Mouse (Mus musculus): ENCODE results near the gene Spns3.
"Not testable (repeated sequence)": the region's sequence is repeated elsewhere in the genome, so short reads cannot be mapped to it uniquely, and the experiment has no call there.

Spns3 gene

GRCm38 (mm10) chr11:72556953-72557352 is 6.6 kb upstream of the Spns3 start:
- DNase-seq = no peak

GRCm38 (mm10) chr11:72556470-72556869 is 6.2 kb upstream of the Spns3 start:
- DNase-seq = no peak

GRCm38 (mm10) chr11:72551531-72552105 is 1.3 kb upstream of the Spns3 start:
- no peak for DNase-seq

DNA sequence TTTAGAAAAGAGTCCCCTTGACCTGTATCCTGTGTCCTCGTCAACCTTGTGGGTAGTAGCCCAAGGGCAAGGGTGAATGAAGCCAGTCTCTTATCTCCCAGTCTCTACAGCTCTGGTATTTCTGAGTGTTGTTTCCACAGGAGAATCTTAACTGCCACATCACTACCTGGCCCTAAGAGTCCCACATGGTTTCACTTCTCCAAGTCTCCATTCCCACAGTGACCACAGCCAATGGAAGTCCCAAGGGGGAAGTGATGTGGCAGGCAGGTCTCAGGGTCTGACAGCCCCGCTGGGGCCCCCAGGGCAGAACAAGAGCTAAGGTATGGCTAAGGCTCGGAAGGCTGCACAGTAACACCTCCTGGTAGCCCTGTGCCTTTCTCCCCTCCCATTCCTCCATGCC is 3.1 kb downstream of the Spns3 start:
- DNase-seq = no peak

DNA sequence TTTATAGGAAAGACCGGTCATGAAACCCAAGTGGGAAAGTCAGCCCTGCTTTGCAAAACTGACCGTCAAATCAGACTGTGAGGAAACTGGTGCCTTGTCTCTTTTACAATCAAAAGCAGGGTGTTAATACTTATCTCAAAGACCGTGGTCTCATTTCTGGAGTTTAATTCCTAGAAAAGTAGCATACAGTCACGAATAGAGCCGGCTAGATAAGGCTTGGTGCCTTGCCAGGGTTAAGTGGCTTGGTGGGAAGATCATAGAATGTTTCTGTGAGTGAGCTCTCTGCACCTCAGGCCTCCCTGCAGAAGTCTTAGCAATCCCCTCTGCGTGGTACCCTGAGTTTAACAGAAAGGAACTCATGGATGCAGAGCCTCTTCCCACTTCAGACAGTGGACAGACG is 5.6 kb downstream of the Spns3 start:
- DNase-seq = no peak

DNA sequence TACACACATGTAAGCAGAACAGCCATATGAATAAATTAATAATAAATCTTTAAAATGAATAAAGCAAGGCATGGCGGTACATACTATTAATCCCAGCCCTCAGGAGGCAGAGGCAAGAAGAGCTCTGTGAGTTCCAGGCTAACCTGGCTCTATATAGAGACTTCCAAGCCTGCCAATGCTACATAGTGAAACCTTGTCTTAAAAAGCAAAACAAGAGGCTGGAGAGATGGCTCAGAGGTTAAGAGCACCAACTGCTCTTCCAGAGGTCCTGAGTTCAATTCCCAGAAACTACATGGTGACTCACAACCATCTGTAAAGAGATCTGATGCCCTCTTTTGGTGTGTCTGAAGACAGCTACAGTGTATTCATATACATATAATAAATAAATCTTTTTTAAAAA is 6.6 kb downstream of the Spns3 start:
- not testable (repeated sequence) for DNase-seq

DNA sequence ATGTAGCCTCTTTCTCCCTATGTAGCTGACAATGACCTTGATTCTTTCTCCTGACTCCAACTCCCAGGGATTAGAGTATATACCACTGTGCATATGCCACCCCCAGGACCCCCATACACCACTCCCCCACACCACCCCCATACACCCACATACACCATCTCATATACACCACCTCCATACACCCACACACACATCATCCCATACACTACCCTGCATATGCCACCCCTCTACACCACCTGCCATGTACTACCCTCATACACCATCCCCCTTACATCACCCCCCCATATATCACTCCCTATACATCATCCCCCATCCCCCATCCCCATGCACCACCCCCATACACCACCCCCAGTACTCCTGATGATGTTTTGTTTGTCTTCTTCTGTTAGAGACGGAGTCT is 7.7 kb downstream of the Spns3 start:
- no peak for DNase-seq

DNA sequence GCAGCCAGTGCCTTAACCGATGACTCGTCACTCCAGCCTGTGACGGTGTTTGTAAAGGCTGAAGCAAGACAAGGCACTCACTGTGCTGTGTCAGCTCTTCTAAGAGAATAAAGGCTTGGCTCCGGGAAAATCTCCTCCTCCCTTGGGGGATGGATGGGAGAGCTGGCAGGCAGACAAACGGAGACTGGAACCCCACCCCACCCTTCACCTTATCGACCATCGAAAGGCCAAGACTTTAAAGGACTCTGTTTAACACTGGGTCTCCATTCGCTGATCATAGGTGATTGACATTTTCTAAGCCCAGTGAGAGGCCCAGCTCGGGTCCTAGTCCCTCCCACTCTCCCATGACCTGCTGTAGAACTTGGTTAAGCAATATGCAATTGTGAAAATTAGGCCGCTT is 8.4 kb downstream of the Spns3 start:
- DNase-seq = no peak

DNA sequence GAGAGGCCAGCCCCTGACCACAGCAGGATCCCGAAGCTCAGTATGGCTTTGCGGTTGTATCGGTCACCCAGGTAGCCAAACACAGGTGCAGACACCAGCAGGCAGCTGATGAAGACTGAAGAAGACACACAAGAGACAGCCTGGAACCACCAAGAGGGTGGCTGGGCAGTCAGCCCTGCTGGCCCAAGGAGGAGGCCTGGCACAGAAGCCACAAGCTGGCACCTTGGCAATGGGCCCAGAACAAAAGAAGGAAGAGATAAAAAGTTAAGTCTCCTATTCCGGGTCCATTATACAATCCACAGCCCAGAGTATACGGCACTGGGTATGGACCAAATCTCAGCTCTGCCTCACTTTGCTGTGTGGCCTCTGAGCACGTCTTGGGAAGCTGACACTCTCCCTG is 9.9 kb downstream of the Spns3 start:
- peak; percentile 73 for DNase-seq

DNA sequence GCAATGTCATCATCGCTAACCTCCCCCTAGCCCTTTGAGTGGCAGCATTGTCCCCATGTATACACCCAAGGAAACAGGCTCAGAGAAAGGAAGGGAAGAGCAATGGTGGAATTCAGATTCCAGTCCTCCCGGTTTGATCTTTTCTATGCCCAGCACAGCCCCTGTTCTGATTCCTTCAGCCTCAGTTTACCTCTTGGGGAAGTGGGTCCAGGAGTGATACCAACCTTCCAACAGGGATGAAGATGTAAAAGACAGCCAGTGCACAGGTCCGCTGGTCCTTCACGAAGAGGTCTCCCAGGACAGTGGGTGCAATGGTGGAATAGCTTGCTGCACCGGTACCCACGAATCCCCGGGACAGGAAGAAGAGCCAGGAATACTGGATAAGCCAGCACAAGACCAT is 11.5 kb downstream of the Spns3 start:
- DNase-seq = no peak

DNA sequence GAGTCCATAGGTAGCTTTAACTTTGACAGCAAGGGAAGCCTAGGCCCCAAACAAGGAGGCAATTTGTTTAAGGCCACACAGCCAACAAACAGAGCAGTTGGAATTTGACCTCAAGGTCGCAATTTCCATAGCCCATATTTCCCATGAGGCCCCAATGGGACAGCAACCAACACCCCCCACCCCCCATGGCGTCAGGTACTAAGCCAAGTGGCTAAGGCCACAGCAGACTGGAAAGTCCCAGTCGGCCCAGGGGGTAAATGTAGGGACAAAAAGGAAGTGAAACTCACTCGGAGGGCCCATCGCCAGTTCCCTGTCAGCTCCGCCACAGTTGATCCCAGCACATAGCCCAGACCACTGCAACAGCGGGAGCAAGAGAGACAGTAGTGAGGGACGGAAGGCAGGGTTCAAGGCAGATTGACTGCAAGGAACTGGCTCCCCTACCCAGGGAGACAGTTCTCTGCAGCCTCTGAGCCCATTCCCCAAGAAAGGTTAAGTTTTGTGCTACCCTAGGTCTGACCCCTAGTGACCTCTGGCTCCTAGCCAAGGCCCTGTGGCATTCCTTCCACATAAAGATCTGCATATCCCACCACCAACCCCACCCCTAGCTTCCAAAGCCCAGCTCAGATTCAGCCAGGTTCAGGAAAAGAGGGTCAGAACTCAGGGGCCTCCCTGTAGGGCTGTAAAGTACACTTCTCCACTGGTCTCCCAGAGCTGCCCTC is 12.1 kb downstream of the Spns3 start:
- DNase-seq = no peak

GRCm38 (mm10) chr11:72537503-72537902 is 12.8 kb downstream of the Spns3 start:
- no peak for DNase-seq

DNA sequence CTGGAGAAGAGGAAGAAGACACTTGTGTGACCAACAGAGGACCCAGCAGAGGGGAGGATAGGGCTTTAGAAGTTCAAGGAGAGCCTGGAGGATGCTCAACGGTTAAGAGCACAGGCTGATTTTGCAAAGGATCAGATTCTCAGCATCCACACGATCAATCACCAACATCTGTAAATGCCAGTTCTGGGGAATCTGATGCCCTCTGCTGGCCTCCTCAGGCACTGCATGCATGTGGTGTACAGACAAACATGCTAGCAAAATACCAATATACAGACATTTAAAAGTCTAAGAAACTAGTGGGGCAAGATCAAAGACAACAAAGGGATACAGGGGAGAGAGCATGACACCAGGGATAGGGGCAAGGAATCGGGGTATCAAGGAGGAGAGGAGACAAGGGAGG is 14.8 kb downstream of the Spns3 start:
- no peak for DNase-seq

GRCm38 (mm10) chr11:72532890-72533289 is 17.4 kb downstream of the Spns3 start:
- DNase-seq = no peak

DNA sequence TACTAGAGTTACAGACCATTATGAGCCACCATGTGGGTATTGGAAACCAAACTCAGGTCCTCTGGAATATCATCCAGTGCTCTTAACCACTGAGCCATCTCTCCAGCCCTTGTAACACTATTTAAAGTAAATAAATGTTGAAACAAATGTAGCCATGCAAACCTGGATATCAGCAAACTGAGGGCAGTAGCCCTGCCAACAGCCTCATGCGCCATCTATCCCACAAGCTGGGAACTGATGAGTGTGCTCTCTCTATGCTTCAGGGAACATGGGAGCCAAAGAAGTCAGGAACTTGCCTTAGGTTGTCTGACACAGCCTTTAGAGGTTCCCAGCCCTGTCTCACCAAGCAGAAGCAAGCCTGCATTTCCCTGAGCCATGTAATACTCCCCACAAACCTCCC is 18.7 kb downstream of the Spns3 start:
- DNase-seq = no peak

GRCm38 (mm10) chr11:72531144-72531543 is 19.2 kb downstream of the Spns3 start:
- no peak for DNase-seq

DNA sequence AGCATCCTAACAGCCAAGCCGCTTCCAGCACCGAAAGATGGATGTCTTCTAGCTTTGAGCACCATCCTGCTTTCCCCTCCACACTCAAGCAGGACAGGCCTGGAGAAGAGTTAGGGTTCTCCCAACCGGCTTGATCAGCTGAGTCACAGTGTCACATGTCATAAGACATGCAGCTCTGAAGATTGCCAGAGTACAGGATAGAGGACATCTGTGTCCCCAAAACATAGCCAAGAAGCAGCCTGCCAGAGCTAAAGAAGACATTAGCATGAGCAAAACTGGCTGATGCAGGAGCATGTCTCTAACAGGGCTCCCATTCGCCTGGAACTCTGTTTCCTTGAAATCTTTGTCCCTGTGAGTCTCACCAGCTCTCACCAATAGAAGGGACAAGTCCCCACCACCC is 24.1 kb downstream of the Spns3 start:
- no peak for DNase-seq

DNA sequence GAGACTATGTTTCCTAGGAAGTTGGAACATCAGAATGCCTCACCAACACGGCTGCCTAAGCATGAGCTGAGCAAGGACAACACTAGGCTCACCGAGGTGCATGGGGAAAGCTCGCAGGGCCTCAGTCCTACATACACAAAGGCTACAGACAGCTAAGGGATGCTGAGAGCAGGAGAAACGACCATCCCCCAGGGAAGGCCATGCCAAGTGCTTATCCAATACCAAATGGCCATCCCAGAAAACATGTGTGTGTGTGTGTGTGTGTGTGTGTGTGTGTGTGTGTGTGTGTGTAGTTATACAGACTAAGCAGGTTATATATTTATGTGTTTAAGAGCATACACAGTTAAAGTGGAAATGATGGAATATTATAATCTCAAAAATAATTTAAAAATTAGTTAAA is 26.6 kb downstream of the Spns3 start:
- DNase-seq = no peak

DNA sequence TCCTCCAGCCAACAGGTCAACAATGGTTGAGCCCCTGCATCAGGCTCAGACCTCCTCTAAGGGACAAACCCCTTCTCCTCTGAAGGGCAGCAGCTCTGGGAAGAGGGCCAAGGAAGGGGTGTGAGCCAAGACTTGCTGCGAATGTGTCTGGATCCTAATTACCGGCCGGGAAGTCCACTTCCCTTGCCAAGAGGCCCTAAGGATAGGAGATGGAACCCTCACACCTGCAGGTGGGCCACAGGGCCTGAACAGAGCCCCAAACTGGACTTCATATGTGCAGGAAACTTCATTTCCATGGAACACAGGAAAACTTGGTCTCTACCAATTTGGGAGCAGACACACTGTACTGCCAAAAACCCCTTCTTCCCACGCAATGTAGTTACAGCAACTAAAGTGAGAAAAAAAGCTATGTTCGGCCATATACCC is 27.7 kb downstream of the Spns3 start:
- peak; percentile 40 for DNase-seq

GRCm38 (mm10) chr11:72521598-72522541 is 28.4 kb downstream of the Spns3 start:
- DNase-seq = no peak

DNA sequence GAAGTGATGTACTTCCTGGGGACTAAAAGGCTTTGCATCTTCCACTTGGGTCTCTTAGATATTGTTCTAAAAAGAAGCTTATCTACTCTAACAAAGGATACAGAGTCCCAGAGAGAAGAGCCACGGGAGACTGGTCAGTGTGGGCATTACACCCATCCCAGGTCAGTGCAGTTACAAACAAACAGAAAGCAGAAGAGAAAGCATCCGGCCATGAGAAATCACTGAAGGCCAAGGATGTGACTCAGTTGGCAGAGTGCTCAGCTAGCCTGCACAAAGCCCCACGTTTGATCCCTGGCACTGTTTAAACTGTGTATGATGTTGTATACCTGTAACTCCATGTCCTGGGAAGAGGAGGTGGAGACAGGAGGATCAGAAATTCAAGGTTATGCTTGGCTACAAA is 30.4 kb downstream of the Spns3 start:
- DNase-seq = no peak

DNA sequence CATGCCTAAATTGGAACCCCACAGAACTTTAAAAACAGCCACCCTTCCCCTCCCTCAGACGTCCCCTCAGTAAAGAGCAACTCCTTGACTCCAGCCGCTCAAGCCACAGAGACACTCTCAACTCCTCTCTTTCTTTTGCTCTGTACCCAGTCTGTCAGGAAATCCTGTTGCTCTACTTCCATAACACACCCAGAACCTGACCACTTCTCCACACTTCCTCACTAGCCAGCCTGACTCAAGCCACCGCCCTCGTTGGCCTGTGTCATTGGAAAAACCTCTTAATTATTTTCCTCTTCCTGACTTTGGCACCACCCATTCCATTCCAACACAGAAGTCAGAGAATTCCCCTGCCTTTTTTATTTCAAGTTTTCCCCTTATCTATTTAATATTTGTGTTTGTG is 31.1 kb downstream of the Spns3 start:
- no peak for DNase-seq

DNA sequence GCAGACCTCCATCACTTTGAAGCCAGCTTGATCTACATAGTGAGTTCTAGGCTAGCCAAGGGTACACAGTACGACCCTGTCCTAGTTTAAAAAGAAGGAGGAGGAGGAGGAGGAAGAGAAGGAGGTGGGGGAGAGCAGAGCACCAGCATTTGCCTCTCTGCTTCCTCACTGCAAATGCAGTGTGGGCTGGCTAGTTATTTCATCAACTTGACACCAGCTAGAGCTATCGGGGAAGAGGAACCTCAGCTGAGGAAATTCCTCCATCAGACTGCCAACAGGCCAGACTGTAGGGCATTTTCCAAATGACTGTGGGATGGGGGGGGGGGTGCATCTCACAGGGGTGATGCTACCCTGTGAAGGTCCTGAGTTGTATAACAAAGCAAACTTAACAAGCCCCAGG is 31.9 kb downstream of the Spns3 start:
- DNase-seq = no peak

GRCm38 (mm10) chr11:72514967-72515366 is 35.3 kb downstream of the Spns3 start:
- DNase-seq = no peak
